Mouse (Mus musculus) granulocyte monocyte progenitor cell, adult 5-6 weeks (primary cell): ENCODE data around the gene Brsk1. TPM values are rescaled to one million over a fixed set of nuclear protein-coding genes. Genes with fewer than 3 reads are reported as not detected.

Experiments used
- ATAC-seq: replicated peaks from 2 replicates; pipeline ENCODE4 v1.8.0; 2016; ENCODE audit warnings: mild to moderate bottlenecking, moderate TSS enrichment, inconsistent platforms; ENCODE audit not compliant: poor library complexity, severe bottlenecking
- total RNA-seq, 2 experiments: library from RNA; stranded (forward) in 1 of 2; stranded (reverse) in 1 of 2; fragments of 200-712, 200-1000 nt in 1 of 2; fragments of >200 nt in 1 of 2; fragmentation: Nextera tagmentation in 1 of 2; gene quantifications; 2 replicates each; pipeline ENCODE4 v1.2.3; 2014 to 2017

The Brsk1 gene
- total RNA-seq, 2 experiments from 2014 or later: not detected

DNA sequence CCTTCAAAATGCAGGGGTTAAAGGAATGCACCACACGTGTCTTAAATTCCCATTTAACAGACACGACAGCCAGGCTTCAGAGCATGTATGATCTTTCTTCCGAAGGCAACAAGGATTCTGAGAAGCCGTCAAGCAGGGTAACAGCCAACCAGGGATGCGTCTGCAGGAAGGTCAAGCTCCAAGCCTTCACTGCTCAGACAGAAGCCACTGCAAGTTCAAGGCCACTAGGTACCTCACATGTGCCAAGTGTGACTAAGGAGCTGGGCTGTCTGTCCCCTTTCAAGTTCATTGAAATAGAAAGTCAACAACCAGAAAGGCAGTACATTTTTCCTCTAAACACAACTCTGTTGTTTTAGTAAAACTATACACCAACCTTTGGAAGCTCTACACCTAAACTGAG, 23.5 kb upstream of the Brsk1 start:
- ATAC-seq: no peak

DNA sequence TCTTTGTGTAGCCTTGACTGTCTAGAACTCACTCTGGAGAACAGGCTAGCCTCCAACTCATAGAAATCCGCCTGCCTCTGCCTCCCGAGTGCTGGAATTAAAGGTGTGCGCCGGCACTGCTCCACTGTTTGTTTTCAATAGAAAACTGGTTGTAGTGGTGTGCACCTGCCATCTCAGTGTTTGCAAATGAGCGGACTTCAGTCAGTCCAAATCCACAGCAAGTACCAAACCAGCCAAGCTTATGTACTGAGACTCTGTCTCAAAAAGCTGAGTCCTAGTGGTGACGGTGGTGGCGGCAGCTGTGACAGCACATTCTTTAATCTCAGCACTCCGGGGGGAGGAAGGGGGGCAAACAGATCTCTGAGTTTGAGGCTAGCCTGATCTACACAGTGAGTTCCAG, 21.9 kb upstream of the Brsk1 start:
- ATAC-seq: no peak

DNA sequence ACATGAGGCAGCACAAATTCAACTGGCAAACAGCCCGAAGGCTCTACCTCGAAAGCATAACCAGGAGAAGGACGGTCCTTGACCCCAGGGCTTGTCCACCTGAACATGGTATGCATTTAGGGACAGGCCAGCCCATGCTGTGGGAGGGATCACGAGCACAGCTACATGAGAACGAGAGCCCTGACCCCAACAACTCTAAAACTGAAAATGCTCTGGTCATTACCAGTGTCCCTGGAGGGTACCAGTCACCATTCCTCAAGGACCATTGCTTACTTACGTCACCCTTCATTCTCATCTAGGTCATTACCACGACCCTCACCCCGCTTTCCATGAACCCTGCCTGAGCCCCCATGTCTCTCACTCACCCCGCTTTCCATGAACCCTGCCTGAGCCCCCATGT, 21.2 kb upstream of the Brsk1 start:
- ATAC-seq: no peak

DNA sequence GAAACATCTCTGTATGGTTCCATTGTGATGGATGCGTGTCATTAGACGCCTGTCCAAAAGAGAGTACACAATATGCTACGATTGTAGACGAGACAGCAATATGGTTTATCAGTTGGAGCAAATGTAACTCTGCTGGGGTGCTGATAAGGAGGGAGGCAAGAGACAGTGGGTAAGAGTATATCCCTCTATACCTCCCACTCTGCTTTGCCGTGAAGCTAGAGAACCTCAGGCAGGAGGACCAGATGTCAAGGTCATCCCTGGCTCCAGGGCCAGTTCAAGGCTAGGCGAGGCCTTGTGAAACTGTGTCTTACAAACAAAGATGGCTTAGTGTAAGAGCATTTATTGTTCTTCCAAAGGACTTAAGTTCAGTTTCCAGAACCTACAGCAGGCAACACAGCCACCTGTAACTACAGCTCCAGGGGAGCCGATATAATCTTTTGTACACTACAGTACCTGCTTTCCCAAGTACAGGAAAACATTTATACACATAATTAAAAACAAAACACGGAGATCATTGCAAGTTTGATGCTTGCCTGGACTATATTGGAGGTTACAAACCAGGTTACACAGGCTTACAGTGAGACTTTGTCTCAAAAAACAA, 19.6 kb upstream of the Brsk1 start:
- no peak for ATAC-seq

GRCm38 (mm10) chr7:4671956-4672355, 18.4 kb upstream of the Brsk1 start:
- no peak for ATAC-seq

DNA sequence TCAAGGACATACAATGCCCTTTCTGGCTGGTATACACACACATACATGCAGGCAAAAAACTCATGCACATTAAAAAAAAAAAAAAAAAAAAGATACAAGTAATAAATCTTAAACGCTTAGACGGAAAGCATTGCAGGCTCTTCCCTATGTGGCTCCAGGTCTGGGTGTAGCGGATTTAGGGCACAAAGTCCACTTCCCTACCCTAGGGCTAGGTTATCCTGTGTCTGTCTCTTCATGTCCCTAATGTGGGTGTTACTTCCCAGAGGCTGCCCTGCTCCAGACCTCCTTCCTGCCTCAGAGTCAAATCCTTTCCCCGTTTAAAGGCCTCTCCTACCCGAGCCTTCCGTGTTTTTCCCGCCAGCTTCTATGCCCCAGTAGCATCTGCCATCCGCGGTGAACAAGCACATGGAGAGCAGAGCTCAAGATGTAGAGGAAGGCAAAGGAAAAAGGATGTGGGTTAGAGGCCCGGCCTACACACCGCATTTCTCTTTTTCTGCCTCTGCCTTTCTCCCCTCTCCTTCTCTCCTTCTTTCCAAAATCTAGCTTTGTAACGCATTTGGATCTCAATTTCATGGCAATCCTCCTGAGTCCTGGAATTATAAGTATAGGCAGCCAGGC, 16.2 kb upstream of the Brsk1 start:
- ATAC-seq: peak; percentile 74

DNA sequence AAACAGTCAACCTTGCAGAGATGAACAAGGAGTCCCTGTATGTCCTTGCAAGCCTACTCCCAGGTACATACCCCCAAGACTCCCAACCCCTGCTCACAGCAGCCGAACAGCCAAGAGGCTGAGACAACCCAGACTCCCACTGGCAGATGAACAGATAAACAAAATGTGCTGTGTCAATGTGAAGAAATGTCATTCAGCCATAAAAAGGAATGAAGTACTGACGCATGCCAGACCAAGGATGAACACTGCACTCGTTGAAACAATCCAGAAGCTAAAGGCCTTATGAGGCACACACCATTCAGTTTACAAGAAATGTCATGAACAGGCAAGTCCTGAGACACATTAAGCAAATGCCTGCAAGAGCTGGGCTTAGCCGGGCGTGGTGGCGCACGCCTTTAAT, 15.2 kb upstream of the Brsk1 start:
- ATAC-seq: no peak

- ATAC-seq: peak; percentile 44
Measured at GRCm38 (mm10) chr7:4683307-4683706, 7.1 kb upstream of the Brsk1 start.

GRCm38 (mm10) chr7:4684203-4684602, 6.2 kb upstream of the Brsk1 start:
- ATAC-seq: no peak

- peak; percentile 91 for ATAC-seq
Measured at GRCm38 (mm10) chr7:4684632-4685417, 5.6 kb upstream of the Brsk1 start, which contains the start of gene Hspbp1. Gene Hspbp1, minus strand, starts transcription at chr7:4685068.

- ATAC-seq: no peak
Measured at GRCm38 (mm10) chr7:4690951-4691653, 698 bp downstream of the Brsk1 start.

GRCm38 (mm10) chr7:4693004-4693403, 2.6 kb downstream of the Brsk1 start:
- no peak for ATAC-seq

DNA sequence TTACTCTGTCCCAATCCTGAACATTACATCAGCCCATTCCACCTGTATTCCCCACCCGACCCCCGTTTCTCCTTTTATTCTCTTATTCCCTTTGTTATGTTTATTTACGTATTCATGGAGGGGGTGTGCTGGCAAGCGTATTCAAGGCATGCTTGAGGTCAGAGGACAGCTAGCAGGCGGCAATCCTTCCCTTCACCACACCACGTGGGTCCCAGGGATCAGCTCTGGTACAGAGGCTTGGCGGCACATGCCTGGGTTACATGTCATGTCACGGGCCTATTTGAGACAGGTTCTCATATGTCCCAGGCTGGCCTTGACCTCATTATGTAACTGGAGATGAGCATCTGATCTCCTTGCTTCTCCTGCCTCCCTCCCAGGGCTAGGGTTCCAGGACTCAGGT, 11.9 kb downstream of the Brsk1 start:
- no peak for ATAC-seq

DNA sequence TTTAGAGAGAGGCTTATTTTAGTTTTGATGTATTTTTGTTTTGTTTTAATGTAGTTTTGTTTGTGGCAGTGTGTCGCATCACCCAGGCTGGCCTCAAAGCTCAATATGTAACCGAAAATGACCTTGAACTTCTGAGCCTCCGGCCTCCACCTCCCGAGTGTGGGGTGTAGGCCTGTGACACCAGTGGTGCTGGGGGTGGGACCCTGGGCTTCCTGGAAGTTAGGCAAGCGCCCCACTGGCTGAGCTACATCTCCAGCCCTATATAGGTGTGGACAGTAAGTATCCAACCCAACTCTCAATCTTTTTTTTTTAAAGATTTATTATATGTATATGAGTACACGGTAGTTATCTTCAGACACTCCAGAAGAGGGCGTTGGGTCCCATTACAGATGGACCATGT, 12.8 kb downstream of the Brsk1 start:
- no peak for ATAC-seq

- ATAC-seq: peak; percentile 65
Measured at GRCm38 (mm10) chr7:4705098-4705497, 14.7 kb downstream of the Brsk1 start.

GRCm38 (mm10) chr7:4712594-4712993, 22.2 kb downstream of the Brsk1 start:
- ATAC-seq: no peak

DNA sequence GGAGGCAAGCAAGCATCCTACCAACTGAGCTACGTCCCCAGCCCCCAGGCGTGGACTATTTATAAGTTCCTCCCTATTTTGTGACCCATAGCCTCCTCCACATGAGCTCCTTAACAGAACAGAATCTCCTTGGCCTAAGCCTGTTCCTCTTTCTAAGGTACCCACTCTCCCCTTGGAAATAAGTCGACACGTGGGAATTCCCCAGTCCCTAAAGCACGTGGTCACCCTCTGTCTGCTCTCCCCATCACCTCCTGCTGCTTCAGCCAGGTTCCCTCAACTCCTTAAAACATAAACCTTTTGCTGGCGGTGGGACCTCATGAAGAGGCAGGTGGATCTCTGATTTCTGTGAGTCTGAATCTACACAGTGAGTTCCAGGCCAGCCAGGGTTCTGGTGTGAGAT, 26.6 kb downstream of the Brsk1 start:
- 0 out of 2 replicates have a peak, but pooled peaks have one; percentile 26 for ATAC-seq

GRCm38 (mm10) chr7:4719276-4719675, 28.9 kb downstream of the Brsk1 start:
- ATAC-seq: no peak

DNA sequence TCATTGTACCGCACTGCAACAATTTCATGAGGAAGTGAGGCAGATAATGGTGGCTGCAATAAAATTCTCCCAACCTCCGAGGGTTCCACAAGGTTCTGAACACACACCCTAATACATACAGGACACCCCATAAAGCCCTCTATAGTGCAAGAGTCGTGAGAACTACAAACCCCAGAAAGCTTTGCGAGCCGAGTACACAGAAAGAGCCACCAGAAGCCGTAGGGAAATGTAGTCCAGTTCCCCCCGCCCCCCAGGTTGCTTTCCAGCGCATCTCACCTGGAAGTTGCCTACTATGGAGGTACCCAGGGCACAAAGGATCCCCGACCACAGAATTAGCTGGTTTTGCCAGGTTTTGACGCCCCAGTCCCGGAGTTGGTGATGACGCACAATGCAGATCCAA, 33.1 kb downstream of the Brsk1 start:
- ATAC-seq: peak; percentile 26

DNA sequence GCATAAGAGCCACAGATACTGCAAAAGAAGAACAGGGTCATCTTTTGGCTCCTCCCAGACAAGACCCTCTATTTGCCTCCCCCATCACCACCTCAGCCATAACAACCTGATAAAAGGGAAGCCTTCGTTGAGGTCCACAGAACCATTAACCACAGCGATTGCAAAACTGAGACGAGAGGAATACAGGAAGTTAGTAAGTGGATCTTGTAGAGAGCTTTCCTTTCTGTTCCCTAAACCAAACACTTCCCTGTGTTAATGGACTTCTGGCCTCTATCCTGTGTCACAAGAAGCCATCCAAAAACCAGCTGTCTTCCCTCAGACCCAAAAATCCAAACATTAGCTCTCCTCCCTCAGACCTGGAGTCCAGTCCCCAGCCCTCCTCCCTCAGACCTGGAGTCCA, 34.0 kb downstream of the Brsk1 start:
- peak; percentile 84 for ATAC-seq

GRCm38 (mm10) chr7:4725169-4725568, 34.8 kb downstream of the Brsk1 start, which contains the start of gene Tmem150b:
Gene Tmem150b, minus strand, starts transcription at chr7:4725249.
- ATAC-seq: peak; percentile 55
